Mouse (Mus musculus) layer of hippocampus, postnatal 10 days (tissue): Measurements from ENCODE around the gene Prss53. TPM values are rescaled to one million over a fixed set of nuclear protein-coding genes. Genes with fewer than 3 reads are reported as not detected.

Experiments used
- DNase-seq, 2 experiments: peaks; one replicate each; pipeline ENCODE4 v3.0.0; 2021; ENCODE audit warnings: low spot score in 2 of 2
- long read RNA-seq: library from polyadenylated mRNA; stranded (forward); transcript quantifications from one replicate; pipeline ENCODE4 v2.0.0, GENCODE M21; 2023
- total RNA-seq, 2 experiments: library from RNA; stranded (reverse); gene quantifications; 2 replicates each; pipeline ENCODE4 v1.2.3; 2021

Prss53 gene
- 1 to 10 TPM in 1 of 2 experiments, under 1 TPM in 1; 0.96 to 1.1 TPM for total RNA-seq
- long read RNA-seq: 0 reads

- DNase-seq: no peak
Measured at GRCm38 (mm10) chr7:127890798-127891197, at the start of gene Prss53. TSS of gene Prss53 (minus strand) at chr7:127890970.

- DNase-seq: no peak
Measured at GRCm38 (mm10) chr7:127936216-127936884, 45.6 kb upstream of the Prss53 start.

GRCm38 (mm10) chr7:127935748-127936159 lies 45.0 kb upstream of the Prss53 start:
- DNase-seq: no peak

GRCm38 (mm10) chr7:127935028-127935722 lies 44.4 kb upstream of the Prss53 start:
- peak; percentile 96 to 97 for DNase-seq

GRCm38 (mm10) chr7:127934075-127934474 lies 43.3 kb upstream of the Prss53 start:
- no peak for DNase-seq

- DNase-seq: no peak
Measured at GRCm38 (mm10) chr7:127932273-127933031, 41.7 kb upstream of the Prss53 start.

GRCm38 (mm10) chr7:127931351-127932135 lies 40.8 kb upstream of the Prss53 start:
- no peak for DNase-seq

GRCm38 (mm10) chr7:127930636-127931035 lies 39.9 kb upstream of the Prss53 start:
- DNase-seq: no peak

GRCm38 (mm10) chr7:127929923-127930322 lies 39.2 kb upstream of the Prss53 start, which contains the start of gene Prss8:
TSS of gene Prss8 (minus strand) at chr7:127930104.
- DNase-seq: no peak

- DNase-seq: no peak
Measured at GRCm38 (mm10) chr7:127928596-127928995, 37.8 kb upstream of the Prss53 start.

- no peak for DNase-seq
Measured at GRCm38 (mm10) chr7:127927726-127928125, 37.0 kb upstream of the Prss53 start.

- no peak for DNase-seq
Measured at GRCm38 (mm10) chr7:127926846-127927245, 36.1 kb upstream of the Prss53 start.

- DNase-seq: no peak
Measured at GRCm38 (mm10) chr7:127926066-127926465, 35.3 kb upstream of the Prss53 start.

- no peak for DNase-seq
Measured at GRCm38 (mm10) chr7:127925252-127925651, 34.5 kb upstream of the Prss53 start.

GRCm38 (mm10) chr7:127923714-127924113 lies 32.9 kb upstream of the Prss53 start:
- no peak for DNase-seq

- DNase-seq: no peak
Measured at GRCm38 (mm10) chr7:127922451-127923275, 31.9 kb upstream of the Prss53 start.

- no peak for DNase-seq
Measured at GRCm38 (mm10) chr7:127921516-127921915, 30.7 kb upstream of the Prss53 start.

GRCm38 (mm10) chr7:127919290-127919689 lies 28.5 kb upstream of the Prss53 start:
- peak in 1 of 2 experiments; percentile 38 for DNase-seq

GRCm38 (mm10) chr7:127918203-127918602 lies 27.4 kb upstream of the Prss53 start:
- no peak for DNase-seq

GRCm38 (mm10) chr7:127915293-127915692 lies 24.5 kb upstream of the Prss53 start:
- no peak for DNase-seq
